Mouse (Mus musculus) urinary bladder, adult 2 months (tissue): ENCODE measurements around the gene Rwdd2a. TPM values are rescaled to one million over a fixed set of nuclear protein-coding genes. Genes with fewer than 3 reads are reported as not detected.
A peak's percentile ranks its signal among the peaks of the same experiment; 100 is the strongest.

Experiments
- DNase-seq: peaks from one replicate; pipeline ENCODE4 v3.0.0; 2022; ENCODE audit warnings: low spot score
- polyA plus RNA-seq: library from polyadenylated mRNA; depleted of rRNA; stranded (reverse); fragments of >200 nt; gene quantifications from 2 replicates; pipeline ENCODE4 v1.2.3, GENCODE M21; 2012; rRNA removed

Gene Rwdd2a
- 1.7 and 1.8 TPM in 2 replicates for polyA plus RNA-seq

DNA sequence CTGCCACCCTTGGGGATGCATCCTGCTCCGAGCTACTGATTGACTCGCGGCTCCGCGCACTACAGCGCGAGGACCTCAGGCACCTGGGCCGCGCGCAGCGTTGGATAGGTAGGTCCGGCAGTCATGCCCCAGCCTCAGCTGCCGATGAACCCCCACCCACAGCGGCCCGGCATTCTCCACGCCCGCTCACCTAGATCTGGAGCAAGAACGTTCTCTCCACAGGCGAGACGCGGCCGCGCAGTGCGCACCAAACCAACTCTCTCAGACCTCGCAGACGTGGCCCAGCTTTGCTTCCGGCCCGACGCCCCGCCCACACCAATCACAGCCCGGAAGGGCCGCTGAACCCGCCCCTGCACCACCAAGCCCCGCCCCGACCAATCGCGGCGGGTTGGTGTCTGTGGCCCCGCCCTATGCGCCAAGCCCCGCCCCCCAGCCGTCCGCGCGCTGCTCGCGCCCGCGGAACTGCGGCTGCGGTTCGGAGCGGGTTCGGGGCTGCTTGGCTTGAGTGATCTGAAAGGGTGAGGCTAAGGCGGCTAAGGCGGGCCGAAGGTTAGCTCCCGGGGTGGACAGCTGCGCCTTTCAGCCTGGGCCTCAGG lies at the start of gene Rwdd2a, which contains the start of gene Pgm3:
Gene Rwdd2a, plus strand, starts transcription at position 452 of the 596 bp plus-strand sequence.
Gene Pgm3, minus strand, starts transcription at position 303 of the 596 bp plus-strand sequence.
- peak; percentile 90 for DNase-seq

- no peak for DNase-seq
Observed at GRCm38 (mm10) chr9:86522335-86522734, 49.5 kb upstream of the Rwdd2a start.

- DNase-seq = no peak
Observed at GRCm38 (mm10) chr9:86525600-86525999, 46.2 kb upstream of the Rwdd2a start.

DNA sequence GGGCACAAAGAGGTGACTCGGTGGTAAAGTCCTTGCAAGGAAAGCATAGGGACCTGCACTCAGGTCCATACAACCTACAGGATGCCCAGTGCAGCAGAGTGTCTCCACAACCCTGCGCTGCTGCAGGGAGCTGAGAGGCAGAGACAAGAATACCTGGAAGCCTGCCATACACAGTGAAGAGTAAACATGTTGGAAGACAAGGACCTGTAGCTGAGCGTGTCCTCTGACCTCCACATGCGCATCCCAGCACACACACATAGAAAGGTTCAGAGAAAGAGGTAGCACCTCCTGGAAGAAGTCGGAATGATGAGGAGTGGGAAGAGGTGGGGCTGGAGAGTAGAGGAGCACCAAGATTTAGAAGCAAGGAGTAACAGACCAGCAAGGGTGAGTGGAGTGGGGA lies 37.7 kb upstream of the Rwdd2a start:
- no peak for DNase-seq

GRCm38 (mm10) chr9:86543451-86543850 lies 28.3 kb upstream of the Rwdd2a start:
- no peak for DNase-seq

GRCm38 (mm10) chr9:86544559-86544958 lies 27.2 kb upstream of the Rwdd2a start:
- no peak for DNase-seq

DNA sequence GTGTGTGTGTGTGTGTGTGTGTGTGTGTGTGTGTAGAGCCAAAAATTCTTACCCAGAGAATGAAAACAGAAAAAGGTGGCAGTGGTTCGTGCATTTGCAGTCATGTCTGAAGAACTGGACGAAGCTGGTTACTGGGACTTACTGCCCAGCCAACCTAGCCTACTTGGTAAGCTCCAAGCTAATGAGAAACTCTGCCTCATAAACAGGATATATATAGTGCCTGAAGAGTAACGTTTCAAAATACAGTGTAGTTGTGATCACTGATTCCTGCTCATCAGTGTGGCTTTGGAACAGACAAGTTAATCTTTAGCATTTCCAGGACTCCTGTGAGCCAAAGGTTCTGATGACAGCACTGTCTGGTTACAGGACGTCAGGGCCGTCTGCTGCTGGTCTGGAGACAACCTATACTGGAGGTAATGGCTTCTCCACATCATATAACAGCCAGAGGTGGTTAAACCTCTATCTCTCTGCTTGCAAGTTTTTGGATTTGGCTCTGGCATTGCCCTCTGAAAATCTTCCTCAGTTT lies 22.1 kb upstream of the Rwdd2a start:
- DNase-seq = no peak

DNA sequence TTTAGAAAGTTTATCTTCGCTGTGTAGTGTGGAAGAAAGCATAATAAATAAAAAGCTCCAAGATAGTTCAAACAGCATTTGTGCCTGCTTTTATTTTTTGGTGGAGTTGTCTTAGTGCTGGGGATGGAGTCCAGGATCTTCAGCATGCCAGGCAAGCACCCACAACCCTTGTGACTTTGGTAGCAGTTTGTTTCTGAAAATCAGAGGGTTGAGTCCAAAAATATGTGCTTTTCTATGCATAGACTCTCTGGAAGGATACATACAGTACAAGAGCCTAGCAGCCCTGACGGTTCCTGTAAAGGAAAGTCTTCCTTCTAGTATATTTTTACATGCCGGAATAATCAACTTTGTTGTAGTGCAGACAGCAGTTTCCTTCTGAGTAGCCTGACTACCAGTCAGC lies 21.1 kb upstream of the Rwdd2a start:
- DNase-seq = no peak

DNA sequence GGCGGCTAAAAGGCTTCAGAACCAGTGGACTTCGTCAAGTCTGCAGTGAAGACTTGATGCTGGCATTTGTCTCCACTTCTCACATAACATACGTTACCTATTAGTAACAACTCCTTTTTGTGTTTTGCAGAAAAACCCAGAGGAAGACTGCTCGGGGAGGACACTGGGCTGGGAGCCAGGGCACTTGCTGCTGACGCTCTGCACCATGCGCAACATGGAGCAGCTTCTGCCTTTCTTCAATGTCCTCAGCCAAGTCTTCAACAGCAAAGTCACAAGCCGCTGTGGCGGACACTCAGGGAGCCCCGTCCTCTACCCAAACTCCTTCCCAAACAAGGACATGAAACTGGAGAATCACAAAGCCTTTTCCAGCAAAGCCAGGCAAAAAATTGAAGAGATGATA lies 17.9 kb upstream of the Rwdd2a start:
- DNase-seq = no peak

DNA sequence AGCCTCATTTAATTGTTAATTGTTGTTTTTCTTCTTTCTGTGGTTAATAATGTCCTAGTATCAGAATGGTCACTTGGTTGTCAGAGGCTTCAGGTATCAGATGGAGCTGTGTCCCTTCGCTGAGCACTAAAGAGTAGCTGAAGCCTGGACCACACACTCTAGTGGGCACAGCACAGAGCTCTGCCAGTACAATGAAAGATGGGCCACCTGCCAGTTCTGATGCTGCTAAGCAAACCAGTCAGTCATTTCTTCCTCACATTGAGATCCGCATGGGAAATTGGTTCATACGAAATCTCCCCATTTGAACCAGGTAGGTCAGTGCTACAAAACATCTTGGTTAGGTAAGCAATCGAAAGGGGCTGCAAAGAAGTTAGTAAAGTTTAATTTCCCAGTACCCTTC lies 17.1 kb upstream of the Rwdd2a start:
- no peak for DNase-seq

- DNase-seq = no peak
Observed at GRCm38 (mm10) chr9:86560543-86560942, 11.2 kb upstream of the Rwdd2a start.

- no peak for DNase-seq
Observed at GRCm38 (mm10) chr9:86569314-86569910, 2.4 kb upstream of the Rwdd2a start.

- no peak for DNase-seq
Observed at GRCm38 (mm10) chr9:86570261-86570890, 1.4 kb upstream of the Rwdd2a start.

DNA sequence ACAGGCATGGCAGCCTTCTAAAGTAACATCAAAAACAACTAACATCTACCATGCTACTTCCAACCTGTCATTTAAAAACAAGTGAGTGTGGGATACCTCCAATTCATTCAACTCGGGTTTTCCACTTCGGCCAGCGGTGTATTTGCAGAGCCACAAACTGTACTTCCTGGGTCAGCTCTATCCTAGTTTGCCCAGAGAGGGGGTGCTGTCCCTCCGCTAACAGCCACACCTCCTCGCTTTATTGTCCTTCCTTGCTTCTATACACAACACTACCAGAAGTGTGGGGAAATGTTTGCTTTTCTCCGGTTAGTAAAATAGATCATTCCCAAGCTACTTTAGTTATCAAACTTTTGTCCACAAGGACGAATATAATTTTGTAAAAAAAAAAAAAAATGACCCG lies 845 bp upstream of the Rwdd2a start:
- no peak for DNase-seq

DNA sequence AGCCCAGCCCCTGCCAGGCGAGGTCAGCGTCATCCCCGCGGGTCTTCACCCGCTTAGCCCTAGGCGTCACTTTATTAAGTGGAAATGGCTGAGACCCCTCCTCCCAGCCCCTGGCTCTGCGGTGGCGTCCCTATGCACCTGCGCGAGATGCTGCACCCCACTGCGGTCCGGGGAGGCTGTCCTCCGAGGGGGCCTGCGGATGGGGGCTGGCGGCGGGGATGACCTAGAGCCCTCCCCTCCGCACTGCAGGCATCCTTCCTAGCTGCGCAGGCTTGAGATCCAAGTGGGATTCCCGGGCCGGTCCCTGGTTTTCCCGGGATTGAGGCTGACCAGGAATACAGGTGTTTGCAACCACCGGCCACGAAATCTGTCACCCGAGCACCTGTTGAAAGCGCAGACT lies 405 bp downstream of the Rwdd2a start:
- no peak for DNase-seq

- peak; percentile 39 for DNase-seq
Observed at GRCm38 (mm10) chr9:86572636-86573291, 973 bp downstream of the Rwdd2a start.

DNA sequence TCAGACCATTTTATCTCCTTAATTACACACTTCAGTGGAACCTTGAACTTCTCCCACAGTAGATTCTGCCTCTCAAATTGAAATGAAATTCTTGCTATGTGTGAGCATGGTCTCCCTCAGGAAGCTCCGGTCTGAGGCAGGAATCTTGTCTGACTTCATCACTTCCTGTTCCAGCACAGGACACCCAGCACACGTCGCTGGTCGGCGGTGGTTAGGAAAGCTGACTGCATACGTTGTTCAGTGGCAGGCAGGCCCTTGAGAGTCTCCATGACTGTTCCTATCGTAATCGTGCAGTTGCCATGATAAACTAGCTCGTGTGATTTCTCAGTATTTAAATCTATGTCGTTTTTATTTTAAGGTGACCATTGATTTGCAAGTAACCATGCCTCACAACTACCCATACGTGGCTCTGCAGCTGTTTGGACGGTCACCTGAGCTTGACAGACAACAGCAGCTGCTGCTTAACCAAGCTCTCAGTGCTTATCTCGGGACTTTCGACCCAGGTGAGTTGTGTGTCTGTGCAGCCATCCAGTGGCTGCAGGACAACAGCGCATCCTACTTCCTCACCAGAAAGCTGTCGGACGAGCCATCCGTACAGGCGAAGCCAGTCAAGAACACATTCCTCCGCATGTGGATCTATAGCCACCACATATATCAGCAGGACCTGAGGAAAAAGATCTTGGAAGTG lies 2.0 kb downstream of the Rwdd2a start:
- DNase-seq = no peak

DNA sequence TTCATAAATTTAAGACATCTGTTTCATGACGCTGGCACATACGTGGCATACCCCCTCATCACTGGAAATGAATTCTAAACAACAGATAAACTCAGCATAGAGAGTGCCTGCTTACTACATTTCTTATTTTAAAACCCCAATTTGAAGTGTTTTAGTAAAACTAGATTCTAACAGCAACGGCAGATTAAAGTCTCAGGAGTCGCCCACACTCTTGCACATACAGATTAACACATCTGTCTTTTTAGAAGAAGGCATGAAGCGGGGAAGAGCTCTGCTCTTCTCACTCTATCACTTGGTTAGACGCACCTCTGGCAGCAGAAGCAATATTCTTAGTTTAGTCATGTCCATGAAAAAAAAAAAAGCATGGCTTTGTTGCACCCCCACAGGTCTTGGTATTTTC lies 3.4 kb downstream of the Rwdd2a start:
- no peak for DNase-seq

- DNase-seq = no peak
Observed at GRCm38 (mm10) chr9:86579657-86580056, 7.9 kb downstream of the Rwdd2a start.

DNA sequence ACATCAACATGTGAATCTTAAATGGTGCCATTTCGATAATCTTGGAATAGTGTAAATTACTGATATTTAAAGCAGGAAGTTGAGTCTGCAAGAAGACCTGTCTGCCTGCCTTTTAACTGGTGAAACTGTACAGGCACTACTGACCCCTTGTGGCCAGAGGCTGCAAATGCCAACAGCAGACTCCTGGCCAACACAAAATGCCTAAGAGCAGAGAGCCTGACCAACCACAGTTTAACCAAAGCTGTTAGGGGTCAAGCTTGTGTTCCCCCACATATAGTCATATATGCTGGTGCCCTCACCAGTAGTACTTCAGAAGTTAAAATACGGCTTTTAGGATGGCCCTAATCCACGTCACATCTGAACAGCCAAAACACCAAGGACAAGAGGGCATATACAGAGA lies 11.9 kb downstream of the Rwdd2a start:
- no peak for DNase-seq

- no peak for DNase-seq
Observed at GRCm38 (mm10) chr9:86587019-86587795, 15.4 kb downstream of the Rwdd2a start.
